Mouse (Mus musculus): Measurements from ENCODE around the gene Zc3h10. TPM values are rescaled to one million over a fixed set of nuclear protein-coding genes. Genes with fewer than 3 reads are reported as not detected.
"Not testable (repeated sequence)": the region's sequence is repeated elsewhere in the genome, so short reads cannot be mapped to it uniquely, and the experiment has no call there.

The Zc3h10 gene
- polyA plus RNA-seq, 1 experiment from 2014 or later: 12.5 TPM

DNA sequence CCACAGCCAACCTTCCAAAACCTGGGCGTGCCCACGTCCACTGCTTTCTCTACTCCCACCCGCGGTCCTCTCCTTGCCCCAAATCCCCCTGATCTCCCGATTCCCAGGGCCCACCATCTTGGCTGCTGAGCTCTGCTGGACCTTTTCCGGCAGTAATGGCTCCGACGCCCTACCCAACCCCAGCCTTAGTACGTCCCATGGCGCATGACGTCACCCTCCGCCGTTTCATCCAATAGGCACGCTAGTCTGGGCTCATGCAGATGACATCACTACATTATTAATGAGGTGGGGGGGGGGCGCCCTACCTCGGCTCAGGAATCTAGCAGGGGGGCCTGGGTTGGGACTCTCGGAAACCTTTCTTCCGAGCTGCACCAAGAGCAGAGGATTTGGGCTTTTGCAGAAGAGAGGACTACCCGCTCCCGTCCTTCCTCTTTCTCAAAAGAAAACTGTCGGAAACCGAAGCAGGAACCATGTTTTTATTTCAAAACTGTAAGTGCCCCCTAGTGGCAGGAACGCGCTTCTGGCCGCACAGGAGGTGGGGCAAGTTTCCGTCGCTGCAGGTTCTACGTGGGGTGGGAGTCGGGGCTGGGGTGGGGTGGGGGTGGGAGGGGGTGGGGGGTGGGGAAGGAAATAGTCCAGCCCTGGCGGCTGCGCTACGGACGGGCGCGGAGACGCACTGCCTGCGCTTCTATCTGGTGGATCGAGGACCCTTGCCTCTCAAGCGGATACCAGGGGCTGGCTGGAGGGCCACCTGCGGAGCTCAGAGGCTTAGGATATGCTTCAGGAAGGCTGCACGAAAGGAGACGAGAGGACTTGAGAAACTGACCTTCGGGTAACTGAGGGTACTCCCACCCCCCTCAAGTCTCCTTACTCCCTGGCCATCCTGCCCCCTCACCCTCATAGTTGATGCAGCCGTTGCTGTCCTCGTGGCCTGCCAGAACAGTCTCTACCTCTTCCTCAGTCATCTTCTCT is 53.6 kb downstream of the Zc3h10 start, which contains the start of gene Myl6:
Gene Myl6, minus strand, starts transcription at position 451 of the 972 bp plus-strand sequence.
- Histone ChIP-seq H3K4me2 (ENCODE audit: low read depth, low read length) (peak within 1 kb of the TSS; percentile 90), H3K4me3 (ENCODE audit: low read depth, low read length) (peak within 1 kb of the TSS; percentile 76), H3K27me3 (replicated peaks; ENCODE audit: control insufficient read depth, insufficient read depth, low read length) (no peaks in the 10 kb centered on the region), H3K4me1 (ENCODE audit: control insufficient read depth, insufficient read depth, low read length) (peaks cover 26% of the 10 kb centered on the region), H3K27ac (replicated peaks; ENCODE audit: low read depth, low read length) (peak within 1 kb of the TSS; percentile 99), H3K36me3 (ENCODE audit: control insufficient read depth, insufficient read depth, low read length) (peaks cover 29% of the 10 kb centered on the region), H3K9ac (ENCODE audit: low read depth, low read length) (peak within 1 kb of the TSS; percentile 84), H3K9me3 (ENCODE audit: control insufficient read depth, low read length) (no peaks in the 10 kb centered on the region)
- WGBS: under 1% methylated on average over 39 of the region's 45 CpGs
- DNase-seq (ENCODE audit: low spot score): peak; percentile 100
- ATAC-seq (ENCODE audit: low read depth): peak; percentile 93

DNA sequence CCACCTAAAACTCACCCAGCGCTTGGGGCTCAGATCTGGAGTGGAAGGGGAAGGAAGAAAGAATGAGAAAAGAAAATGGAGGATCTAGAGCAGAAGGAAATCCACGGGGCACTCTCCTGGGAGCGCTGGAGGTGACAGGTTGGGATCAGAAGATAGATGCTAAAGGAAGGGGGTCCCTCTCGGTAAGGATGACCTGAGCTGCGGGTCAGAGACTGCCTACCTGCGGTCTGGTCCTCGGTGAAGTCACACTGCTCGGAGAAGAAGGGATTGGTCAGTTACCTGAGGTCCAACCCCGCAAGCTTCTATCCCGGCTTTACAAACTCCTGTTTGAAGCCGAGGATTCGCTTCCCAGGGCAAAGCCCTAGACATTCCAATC is 54.3 kb downstream of the Zc3h10 start:
- WGBS: 0% methylated on average over 11 of the region's 12 CpGs
- Histone ChIP-seq H3K27ac (replicated peaks; ENCODE audit: low read depth, low read length) (peak overlapping the region; percentile 99), H3K9me3 (ENCODE audit: control insufficient read depth, low read length) (no peaks in the 10 kb centered on the region), H3K4me3 (ENCODE audit: low read depth, low read length) (peak overlapping the region; percentile 76), H3K36me3 (ENCODE audit: control insufficient read depth, insufficient read depth, low read length) (peaks cover 36% of the 10 kb centered on the region), H3K4me2 (ENCODE audit: low read depth, low read length) (peak overlapping the region; percentile 90), H3K4me1 (ENCODE audit: control insufficient read depth, insufficient read depth, low read length) (peaks cover 26% of the 10 kb centered on the region), H3K27me3 (replicated peaks; ENCODE audit: control insufficient read depth, insufficient read depth, low read length) (no peaks in the 10 kb centered on the region), H3K9ac (ENCODE audit: low read depth, low read length) (peak overlapping the region; percentile 84)
- no peak for DNase-seq (ENCODE audit: low spot score)
- ATAC-seq (ENCODE audit: low read depth): peak; percentile 5

DNA sequence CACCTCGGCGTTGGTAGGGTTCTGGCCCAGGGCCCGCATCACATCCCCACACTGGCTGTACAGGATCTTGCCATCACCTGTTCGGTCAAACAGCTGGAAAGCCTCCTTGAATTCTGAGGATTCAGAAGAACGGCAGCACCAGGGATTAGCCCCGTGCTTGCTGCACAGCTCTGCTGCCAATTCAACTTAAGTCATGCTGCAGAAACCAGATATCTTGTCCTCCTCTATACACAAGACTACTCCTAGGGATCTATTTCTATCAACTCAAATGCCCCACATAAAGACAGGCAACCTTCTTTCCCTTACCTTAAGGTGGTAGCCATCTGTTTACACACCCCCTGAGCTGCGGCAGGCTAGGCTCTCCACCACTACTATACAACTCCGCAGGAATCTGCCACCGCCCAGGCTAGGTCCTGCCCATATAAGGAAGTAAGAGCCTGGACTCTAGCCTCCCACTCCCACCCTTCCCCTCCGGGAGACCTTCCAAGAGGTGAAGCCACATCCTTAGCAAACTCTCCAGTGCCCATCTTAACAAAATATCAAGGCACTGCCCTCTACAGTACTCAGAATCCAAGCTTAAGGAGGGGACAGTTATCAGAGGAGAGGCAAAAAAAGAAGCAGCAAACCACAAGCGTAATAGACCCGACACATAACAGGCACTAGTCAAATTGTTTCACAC is 54.8 kb downstream of the Zc3h10 start:
- peak overlapping the region; percentile 84 for H3K9ac ChIP-seq (ENCODE audit: low read depth, low read length)
- ATAC-seq (ENCODE audit: low read depth): peak; percentile 59
- peak overlapping the region; percentile 90 for H3K4me2 ChIP-seq (ENCODE audit: low read depth, low read length)
- peak overlapping the region; percentile 99 for H3K27ac ChIP-seq (replicated peaks; ENCODE audit: low read depth, low read length)
- peaks cover 26% of the 10 kb centered on the region for H3K4me1 ChIP-seq (ENCODE audit: control insufficient read depth, insufficient read depth, low read length)
- H3K36me3 ChIP-seq (ENCODE audit: control insufficient read depth, insufficient read depth, low read length): peaks cover 41% of the 10 kb centered on the region
- H3K27me3 ChIP-seq (replicated peaks; ENCODE audit: control insufficient read depth, insufficient read depth, low read length): no peaks in the 10 kb centered on the region
- 19% methylated on average over 12 of the region's 12 CpGs for WGBS
- H3K4me3 ChIP-seq (ENCODE audit: low read depth, low read length): peak overlapping the region; percentile 76
- DNase-seq (ENCODE audit: low spot score): peak; percentile 88
- H3K9me3 ChIP-seq (ENCODE audit: control insufficient read depth, low read length): no peaks in the 10 kb centered on the region

DNA sequence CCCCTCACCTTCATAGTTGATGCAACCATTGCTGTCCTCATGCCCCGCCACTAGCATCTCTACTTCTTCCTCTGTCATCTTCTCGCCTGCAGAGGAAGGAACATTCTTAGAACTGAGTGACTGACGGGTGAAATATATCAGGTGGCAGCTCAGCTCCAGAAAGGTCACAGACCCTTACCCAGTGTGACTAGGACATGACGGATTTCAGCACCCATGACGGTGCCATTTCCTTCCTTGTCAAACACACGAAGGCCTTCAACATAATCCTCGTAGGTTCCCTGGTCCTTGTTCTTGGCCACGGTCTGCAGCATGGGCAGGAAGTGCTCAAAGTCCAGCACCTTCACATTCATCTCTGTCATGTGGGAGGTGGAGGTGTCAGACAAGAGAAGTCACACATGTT is 55.5 kb downstream of the Zc3h10 start:
- Histone ChIP-seq H3K4me3 (ENCODE audit: low read depth, low read length) (peak overlapping the region; percentile 76), H3K4me1 (ENCODE audit: control insufficient read depth, insufficient read depth, low read length) (peaks cover 23% of the 10 kb centered on the region), H3K27ac (replicated peaks; ENCODE audit: low read depth, low read length) (peak overlapping the region; percentile 99; the same call in 1 of the 2 replicates), H3K36me3 (ENCODE audit: control insufficient read depth, insufficient read depth, low read length) (peaks cover 48% of the 10 kb centered on the region), H3K9ac (ENCODE audit: low read depth, low read length) (peak overlapping the region; percentile 84), H3K4me2 (ENCODE audit: low read depth, low read length) (peak overlapping the region; percentile 90)
- not testable (repeated sequence) for H3K9me3 ChIP-seq (ENCODE audit: control insufficient read depth, low read length); ATAC-seq (ENCODE audit: low read depth); H3K27me3 ChIP-seq (replicated peaks; ENCODE audit: control insufficient read depth, insufficient read depth, low read length); DNase-seq (ENCODE audit: low spot score)
- 64% methylated on average over 8 of the region's 8 CpGs for WGBS

Small RNAs within 50 kb of the gene (microRNA-seq; reads per million reads assigned to microRNA genes)
- gene Gm47275 (ENCODE audit: borderline number of aligned reads) (not detected), gene Mir6916 (ENCODE audit: borderline number of aligned reads) (not detected), gene Mir6917 (ENCODE audit: borderline number of aligned reads) (1.2 reads per million)

Other genes starting within 250 kb of the Zc3h10 start
- 0.20 and 0.29 TPM in 2 replicates for gene Il23a, start 249.0 kb downstream of the Zc3h10 start, polyA plus RNA-seq (2014; fragmentation: Nextera tagmentation; extraction: Ambion mirVana)
- 23.6 and 23.8 TPM in 2 replicates for gene Pan2, start 244.4 kb downstream of the Zc3h10 start, polyA plus RNA-seq (2014; fragmentation: Nextera tagmentation; extraction: Ambion mirVana)
- 350 and 364 TPM in 2 replicates for gene Cnpy2, start 225.3 kb downstream of the Zc3h10 start, polyA plus RNA-seq (2014; fragmentation: Nextera tagmentation; extraction: Ambion mirVana)
- 199 and 201 TPM in 2 replicates for gene Cs, start 210.0 kb downstream of the Zc3h10 start, polyA plus RNA-seq (2014; fragmentation: Nextera tagmentation; extraction: Ambion mirVana)
- gene Coq10a, start 178.8 kb downstream of the Zc3h10 start, polyA plus RNA-seq (2014; fragmentation: Nextera tagmentation; extraction: Ambion mirVana): 15.6 and 16.8 TPM in 2 replicates
- 11.9 and 12.7 TPM in 2 replicates for gene Ankrd52, start 170.7 kb downstream of the Zc3h10 start, polyA plus RNA-seq (2014; fragmentation: Nextera tagmentation; extraction: Ambion mirVana)
- gene Slc39a5, start 146.5 kb downstream of the Zc3h10 start, polyA plus RNA-seq (2014; fragmentation: Nextera tagmentation; extraction: Ambion mirVana): 0.11 and 0.13 TPM in 2 replicates
- gene Nabp2, start 136.3 kb downstream of the Zc3h10 start, polyA plus RNA-seq (2014; fragmentation: Nextera tagmentation; extraction: Ambion mirVana): 61.9 and 63.3 TPM in 2 replicates
- gene Rnf41, start 136.1 kb downstream of the Zc3h10 start, polyA plus RNA-seq (2014; fragmentation: Nextera tagmentation; extraction: Ambion mirVana): 35.2 and 36.1 TPM in 2 replicates
- 84.1 and 91.4 TPM in 2 replicates for gene Smarcc2, start 88.5 kb downstream of the Zc3h10 start, polyA plus RNA-seq (2014; fragmentation: Nextera tagmentation; extraction: Ambion mirVana)
- gene Myl6, start 53.6 kb downstream of the Zc3h10 start, polyA plus RNA-seq (2014; fragmentation: Nextera tagmentation; extraction: Ambion mirVana): 1,095 and 1,174 TPM in 2 replicates
- gene Myl6b, start 49.1 kb downstream of the Zc3h10 start, polyA plus RNA-seq (2014; fragmentation: Nextera tagmentation; extraction: Ambion mirVana): 5.6 and 6.8 TPM in 2 replicates
- gene Esyt1, start 21.9 kb downstream of the Zc3h10 start, polyA plus RNA-seq (2014; fragmentation: Nextera tagmentation; extraction: Ambion mirVana): 44.2 and 46.8 TPM in 2 replicates
- 4,564 and 5,119 TPM in 2 replicates for gene Rpl41, start 1.5 kb upstream of the Zc3h10 start, polyA plus RNA-seq (2014; fragmentation: Nextera tagmentation; extraction: Ambion mirVana)
- gene Pa2g4, start 18.2 kb upstream of the Zc3h10 start, polyA plus RNA-seq (2014; fragmentation: Nextera tagmentation; extraction: Ambion mirVana): 187 and 202 TPM in 2 replicates
- gene Erbb3, start 41.9 kb upstream of the Zc3h10 start, polyA plus RNA-seq (2014; fragmentation: Nextera tagmentation; extraction: Ambion mirVana): 22.5 and 22.7 TPM in 2 replicates
- 1,114 and 1,162 TPM in 2 replicates for gene Rps26, start 79.0 kb upstream of the Zc3h10 start, polyA plus RNA-seq (2014; fragmentation: Nextera tagmentation; extraction: Ambion mirVana)
- gene Ikzf4, start 98.2 kb upstream of the Zc3h10 start, polyA plus RNA-seq (2014; fragmentation: Nextera tagmentation; extraction: Ambion mirVana): 2.2 and 4.0 TPM in 2 replicates
- gene Suox, start 126.3 kb upstream of the Zc3h10 start, polyA plus RNA-seq (2014; fragmentation: Nextera tagmentation; extraction: Ambion mirVana): 11.1 and 14.4 TPM in 2 replicates
- gene Rab5b, start 148.5 kb upstream of the Zc3h10 start, polyA plus RNA-seq (2014; fragmentation: Nextera tagmentation; extraction: Ambion mirVana): 74.7 and 75.4 TPM in 2 replicates
- 14.0 and 14.6 TPM in 2 replicates for gene Pmel, start 156.4 kb upstream of the Zc3h10 start, polyA plus RNA-seq (2014; fragmentation: Nextera tagmentation; extraction: Ambion mirVana)
- gene Cdk2, start 157.3 kb upstream of the Zc3h10 start, polyA plus RNA-seq (2014; fragmentation: Nextera tagmentation; extraction: Ambion mirVana): 99.2 and 105 TPM in 2 replicates
- gene Dgka, start 197.1 kb upstream of the Zc3h10 start, polyA plus RNA-seq (2014; fragmentation: Nextera tagmentation; extraction: Ambion mirVana): 16.7 and 17.0 TPM in 2 replicates
- 27.1 and 34.7 TPM in 2 replicates for gene Pym1, start 200.1 kb upstream of the Zc3h10 start, polyA plus RNA-seq (2014; fragmentation: Nextera tagmentation; extraction: Ambion mirVana)
- gene Mmp19, start 243.1 kb upstream of the Zc3h10 start, polyA plus RNA-seq (2014; fragmentation: Nextera tagmentation; extraction: Ambion mirVana): 1.4 and 1.8 TPM in 2 replicates